Mouse (Mus musculus) cerebellum, adult 11-12 months (tissue): ENCODE data around the gene Olfr951.

Experiments used
- DNase-seq: peaks from one replicate; pipeline ENCODE4 v3.0.0; 2022

Gene Olfr951

DNA sequence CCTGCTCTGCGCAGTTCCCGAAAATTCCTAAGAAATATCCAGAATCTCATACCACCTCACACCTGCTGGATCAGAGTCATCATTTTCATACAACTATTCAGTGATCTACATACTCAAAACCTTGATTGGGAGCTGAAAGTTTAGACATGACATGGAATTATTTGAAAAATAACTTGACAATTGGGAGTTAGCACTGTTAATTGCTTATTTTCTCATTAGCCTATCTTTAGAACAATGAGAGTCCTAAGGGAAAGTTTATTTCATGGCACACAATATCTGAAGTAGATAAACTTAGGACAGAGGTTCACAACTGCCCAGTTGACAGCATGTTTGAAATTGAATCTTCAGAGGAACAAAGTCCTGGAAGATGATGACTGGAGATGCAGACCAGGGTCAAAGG, at the start of gene Olfr951:
Gene Olfr951, plus strand, starts transcription at position 301 of the 400 bp plus-strand sequence.
- DNase-seq = no peak

DNA sequence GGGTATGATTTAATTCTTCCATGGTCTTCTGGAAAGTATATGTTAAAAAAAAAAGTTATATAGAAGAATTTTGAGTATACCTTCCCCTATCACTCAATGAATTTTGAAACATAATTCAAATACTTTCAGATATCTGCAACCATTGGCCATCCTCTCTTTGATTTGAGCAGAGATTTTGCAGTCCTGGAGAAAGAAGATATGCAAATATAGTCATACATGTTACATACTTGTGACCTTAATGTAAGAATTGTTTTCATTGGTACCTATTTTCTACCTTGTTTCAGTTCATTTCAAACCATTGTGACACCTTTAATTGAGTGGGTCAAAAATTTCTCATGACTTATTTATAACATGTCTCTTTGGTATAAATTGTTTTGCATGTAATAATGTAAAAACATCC, 39.8 kb downstream of the Olfr951 start, which contains the start of gene Olfr952:
Gene Olfr952, minus strand, starts transcription at position 101 of the 400 bp plus-strand sequence.
- no peak for DNase-seq
